Mouse (Mus musculus): ENCODE measurements around the gene Derl3.

GRCm38 (mm10) chr10:75889406-75890153 is 3.6 kb upstream of the Derl3 start:
- TF ChIP-seq CTCF (IDR thresholded peaks at IDR 0.05; ENCODE audit: borderline replicate concordance, control insufficient read depth, extremely low read depth, insufficient read depth, low read length, poor library complexity): no peak
- no peak for TF ChIP-seq POLR2A (IDR thresholded peaks at IDR 0.05; ENCODE audit: control insufficient read depth, extremely low read depth, insufficient read depth, low read length, poor library complexity)

All from thymus, adult 2 months (tissue).